Mouse (Mus musculus) heart, postnatal 10 days (tissue): ENCODE measurements around the gene Cox16. TPM values are rescaled to one million over a fixed set of nuclear protein-coding genes. Genes with fewer than 3 reads are reported as not detected.
"Not testable (repeated sequence)": the region's sequence is repeated elsewhere in the genome, so short reads cannot be mapped to it uniquely, and the experiment has no call there.

Source experiments
- DNase-seq, 2 experiments: peaks; one replicate each; pipeline ENCODE4 v3.0.0; 2021
- intact Hi-C: fragments of 180-260 bp; cut with DNase I; formaldehyde crosslinking; loops from one replicate; pipeline ENCODE4 v1.15.1; 2025
- total RNA-seq, 2 experiments: library from RNA; stranded (reverse); gene quantifications; 2 replicates each; pipeline ENCODE4 v1.2.3; 2021

Gene Cox16
- total RNA-seq, result 10 to 100 TPM; 65.3 to 68.3 TPM

DNA sequence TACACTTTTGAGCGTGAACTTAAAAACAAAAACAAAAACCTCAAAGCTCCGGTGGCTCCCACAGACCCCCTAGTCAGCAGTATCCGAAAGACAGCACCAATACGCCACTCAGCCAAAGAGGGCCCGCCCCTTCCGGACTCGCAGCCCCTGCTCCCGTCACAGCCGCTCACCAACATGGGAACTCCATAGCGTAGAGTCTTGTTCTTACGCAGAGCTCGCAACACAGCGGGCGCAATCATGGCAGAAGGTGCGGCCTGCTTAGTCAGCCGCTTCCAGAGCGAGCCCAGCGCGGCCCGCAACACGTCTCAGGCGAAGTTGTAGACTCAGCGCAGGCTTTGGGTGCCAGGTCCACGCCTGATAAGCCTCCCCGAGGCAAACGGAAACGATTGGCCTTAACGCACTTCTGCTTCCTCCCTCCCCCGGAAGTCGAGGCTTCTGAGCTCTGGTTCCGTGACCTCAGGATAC lies at the start of gene Cox16:
TSS of gene Cox16 (minus strand) at position 401 of the 465 bp plus-strand sequence.
- intact Hi-C loops, result loop anchor here (5.0 kb wide), 1 partner anchor 113 kb away; the partner anchor contains the start of gene Med6
- peak; percentile 93 for DNase-seq

GRCm38 (mm10) chr12:81533029-81533419 lies 48.1 kb upstream of the Cox16 start:
- intact Hi-C loops, result loop anchor here (2.0 kb wide), 1 partner anchor 62 kb away; the partner anchor contains the start of gene Med6
- peak in 1 of 2 experiments; percentile 4 for DNase-seq

DNA sequence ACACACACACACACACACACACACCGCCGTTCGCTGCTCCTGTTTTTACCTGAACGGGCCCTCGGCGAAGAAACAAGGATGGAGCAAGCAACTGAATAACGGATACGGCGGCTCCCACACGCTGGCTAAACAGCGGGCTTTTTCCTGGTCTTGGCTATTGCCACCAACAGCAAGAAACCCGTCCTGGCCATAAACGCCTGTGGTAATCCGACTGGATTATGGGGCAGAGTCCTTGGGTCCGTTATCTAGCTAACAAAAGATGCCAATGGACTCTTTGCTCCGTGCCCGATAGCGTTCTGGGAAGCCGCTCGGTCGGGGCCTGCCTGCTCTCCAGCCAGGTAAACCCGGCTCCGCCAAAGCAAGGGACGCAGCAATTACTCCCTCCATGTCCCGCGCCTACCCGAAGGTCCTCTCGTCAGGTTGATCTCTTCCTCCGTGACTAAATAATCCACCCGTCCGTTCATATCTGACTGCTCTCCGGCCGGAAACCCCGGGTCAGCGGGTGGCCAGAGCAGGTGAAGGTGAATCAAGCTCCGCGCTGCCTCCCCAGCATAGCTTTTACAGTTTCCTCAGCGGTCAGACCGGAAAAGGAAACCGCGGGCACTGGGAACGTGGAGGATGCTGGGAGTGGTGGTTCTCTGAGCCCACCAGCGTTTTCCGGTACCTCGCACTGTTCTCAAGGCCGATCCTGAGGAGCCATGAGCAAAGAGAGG lies 47.5 kb upstream of the Cox16 start, which contains the start of the genes Gm20498 and Synj2bp:
TSS of gene Gm20498 (minus strand) at position 590 of the 713 bp plus-strand sequence.
TSS of gene Synj2bp (minus strand) at position 596 of the 713 bp plus-strand sequence.
- intact Hi-C loops, result loop anchor here (2.0 kb wide), 1 partner anchor 62 kb away; the partner anchor contains the start of gene Med6
- DNase-seq, result peak; percentile 89

DNA sequence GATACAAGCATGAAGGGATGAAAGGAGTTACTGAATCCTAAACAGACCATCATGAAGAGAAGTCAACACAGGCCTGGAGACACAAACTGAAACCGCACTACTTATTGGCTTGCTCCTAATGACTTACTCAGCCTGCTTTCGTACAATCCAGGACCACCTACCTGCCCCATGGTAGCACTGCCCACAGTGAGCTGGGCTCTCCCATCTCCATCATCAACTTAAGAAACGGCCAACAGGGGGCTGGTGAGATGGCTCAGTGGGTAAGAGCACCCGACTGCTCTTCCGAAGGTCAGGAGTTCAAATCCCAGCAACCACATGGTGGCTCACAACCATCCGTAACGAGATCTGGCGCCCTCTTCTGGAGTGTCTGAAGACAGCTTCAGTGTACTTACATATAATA lies 45.7 kb upstream of the Cox16 start:
- DNase-seq, result not testable (repeated sequence)

GRCm38 (mm10) chr12:81496906-81497305 lies 12.0 kb upstream of the Cox16 start:
- intact Hi-C loops, DNase-seq: not testable (repeated sequence)

More for the DNA sequence above, 45.7 kb upstream of the Cox16 start:
- intact Hi-C loops, result not testable (repeated sequence)

DNA sequence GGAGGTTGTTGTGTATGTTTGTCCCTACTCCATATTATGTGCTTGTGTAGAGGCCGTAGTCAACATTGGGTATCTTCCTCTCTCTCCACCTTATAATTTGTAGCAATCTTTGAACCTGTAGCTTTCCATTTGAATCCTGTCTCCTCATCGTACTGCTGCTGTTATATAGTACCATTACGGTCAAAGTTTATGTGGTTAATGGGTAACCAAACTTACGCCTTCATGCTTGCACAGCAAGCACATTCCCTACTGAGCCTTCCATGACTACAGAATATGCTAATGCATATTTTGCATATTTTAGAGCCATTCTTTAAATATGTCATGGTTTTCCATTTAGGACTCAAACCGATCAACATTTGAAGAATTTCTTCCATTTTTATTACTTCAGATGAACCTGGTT lies 5.6 kb upstream of the Cox16 start:
- intact Hi-C loops, result no loop called here
- no peak for DNase-seq

- no peak for DNase-seq
- intact Hi-C loops, result loop anchor here (5.0 kb wide), 1 partner anchor 112 kb away; the partner anchor contains the start of gene Med6
These were observed 384 bp upstream of the Cox16 start for GRCm38 (mm10) chr12:81485311-81485710.

DNA sequence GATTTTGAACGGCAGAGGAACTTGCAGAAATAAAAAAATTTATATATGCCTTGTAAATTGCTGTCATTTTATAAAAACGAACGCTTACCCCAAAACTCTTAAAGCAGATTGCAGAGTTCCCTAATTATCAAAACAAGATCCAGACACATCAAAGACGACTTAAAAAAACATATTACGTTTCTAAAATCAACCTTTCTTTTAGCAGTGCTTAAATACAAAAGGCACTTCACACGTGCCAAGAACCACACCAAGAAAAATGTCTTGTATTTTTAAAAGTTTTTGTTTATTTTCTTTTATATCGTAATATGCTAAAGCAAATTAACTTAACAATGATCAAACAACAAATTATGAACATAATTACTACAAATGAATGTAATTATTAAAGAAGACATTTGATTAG lies 715 bp downstream of the Cox16 start:
- no peak for DNase-seq
- intact Hi-C loops, result no loop called here

GRCm38 (mm10) chr12:81483656-81484055 lies 1.3 kb downstream of the Cox16 start:
- DNase-seq, result peak in 1 of 2 experiments; percentile 11
- intact Hi-C loops, result no loop called here

DNA sequence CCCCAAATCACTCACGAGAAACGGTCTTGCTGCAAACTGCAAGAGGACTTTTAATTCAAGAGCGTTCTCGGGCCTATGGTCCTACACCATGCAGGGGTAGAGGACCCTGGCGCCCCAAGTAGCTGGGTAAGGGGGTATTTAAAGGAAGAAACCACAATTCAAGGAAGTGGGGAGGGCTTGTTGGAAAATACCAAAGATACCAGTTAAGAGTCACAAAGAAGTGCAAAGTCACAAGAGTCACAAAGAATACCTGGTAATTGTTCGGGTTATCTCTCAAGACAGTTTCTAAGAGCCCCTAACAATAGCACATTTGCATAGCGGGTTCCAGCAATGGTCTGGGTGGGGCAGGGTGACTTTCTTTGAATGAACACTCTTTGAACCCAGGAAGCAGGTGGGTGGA lies 25.9 kb downstream of the Cox16 start:
- intact Hi-C loops, DNase-seq: not testable (repeated sequence)

GRCm38 (mm10) chr12:81438985-81439384 lies 45.9 kb downstream of the Cox16 start:
- intact Hi-C loops, DNase-seq: not testable (repeated sequence)

DNA sequence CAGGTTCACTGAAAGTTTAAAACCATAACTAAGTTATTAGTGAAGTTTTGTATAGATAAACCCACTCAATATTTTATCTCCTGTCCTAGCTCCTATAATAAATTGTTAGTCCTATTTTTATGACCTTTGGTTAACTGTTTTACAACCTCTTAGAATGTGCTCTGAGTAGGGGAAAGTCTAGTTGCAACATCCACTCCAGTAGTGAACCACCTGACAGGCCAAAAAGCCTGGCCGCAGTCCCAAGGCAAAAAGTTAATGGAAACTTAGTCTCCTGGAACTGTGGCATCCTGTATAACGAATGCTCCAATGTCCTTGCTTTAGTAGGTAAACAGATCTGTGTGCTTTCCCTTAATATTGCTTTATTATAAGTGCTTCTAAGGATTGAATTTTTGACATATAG lies 50.1 kb downstream of the Cox16 start:
- DNase-seq, intact Hi-C loops: not testable (repeated sequence)

GRCm38 (mm10) chr12:81421846-81422245 lies 63.1 kb downstream of the Cox16 start, which contains the start of gene Adam4:
Gene Adam4 (minus strand): TSS chr12:81421946.
- no peak for DNase-seq
- intact Hi-C loops, result no loop called here

- DNase-seq, result no peak
- intact Hi-C loops, result no loop called here
These were observed 71.7 kb downstream of the Cox16 start for GRCm38 (mm10) chr12:81413211-81413610.

DNA sequence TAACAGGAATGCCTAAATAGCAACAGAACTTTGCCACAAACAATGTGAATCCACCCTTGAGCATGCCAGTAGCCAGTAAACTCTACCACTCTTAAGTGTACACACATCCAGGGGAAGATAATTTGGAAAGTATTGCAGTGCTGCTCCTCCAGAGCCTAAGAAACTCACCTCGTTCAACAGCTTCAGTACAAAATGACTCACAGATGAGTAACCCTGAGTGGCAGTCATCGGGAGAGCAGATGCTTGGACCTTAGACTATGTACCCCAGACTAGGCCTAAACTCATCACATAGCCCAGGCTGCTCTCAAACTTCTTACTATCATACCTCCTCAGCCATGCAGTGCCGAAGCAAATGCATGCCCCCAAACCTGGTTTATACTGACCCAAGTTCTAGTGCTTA lies 76.0 kb downstream of the Cox16 start:
- intact Hi-C loops, result no loop called here
- DNase-seq, result no peak

GRCm38 (mm10) chr12:81402187-81402586 lies 82.7 kb downstream of the Cox16 start:
- DNase-seq, result peak; percentile 61 to 78
- intact Hi-C loops, result loop anchor here (1.0 kb wide), 2 partner anchors 203 to 420 kb away; no protein-coding TSS in a partner anchor

- intact Hi-C loops, DNase-seq: not testable (repeated sequence)
These were observed 105.6 kb downstream of the Cox16 start, which contains the start of gene Gm4787 for GRCm38 (mm10) chr12:81379364-81379763. Gene Gm4787 (minus strand): TSS chr12:81379464.

- intact Hi-C loops, result no loop called here
- DNase-seq, result no peak
These were observed 151.1 kb downstream of the Cox16 start for GRCm38 (mm10) chr12:81333841-81334240.

GRCm38 (mm10) chr12:81332875-81333421 lies 152.0 kb downstream of the Cox16 start, which contains the start of gene Slc8a3:
Gene Slc8a3 (minus strand): TSS chr12:81333180.
- DNase-seq, result peak; percentile 7 to 18
- intact Hi-C loops, result no loop called here

- DNase-seq, result peak; percentile 3 to 13
These were observed 152.7 kb downstream of the Cox16 start for GRCm38 (mm10) chr12:81331937-81332874.

More at GRCm38 (mm10) chr12:81331937-81332874, 152.7 kb downstream of the Cox16 start:
- intact Hi-C loops, result no loop called here
